Mouse (Mus musculus) frontal cortex, adult (tissue): ENCODE data around the gene Prpmp5.
"Not testable (repeated sequence)": the region's sequence is repeated elsewhere in the genome, so short reads cannot be mapped to it uniquely, and the experiment has no call there.

Experiments
- ATAC-seq: cut with Nextera tagmentation; 2 replicates; pipeline ENCODE4 v1.9.2; 2017; ENCODE audit warnings: mild to moderate bottlenecking, moderate library complexity, mixed read lengths; ENCODE audit not compliant: low TSS enrichment

Gene Prpmp5

DNA sequence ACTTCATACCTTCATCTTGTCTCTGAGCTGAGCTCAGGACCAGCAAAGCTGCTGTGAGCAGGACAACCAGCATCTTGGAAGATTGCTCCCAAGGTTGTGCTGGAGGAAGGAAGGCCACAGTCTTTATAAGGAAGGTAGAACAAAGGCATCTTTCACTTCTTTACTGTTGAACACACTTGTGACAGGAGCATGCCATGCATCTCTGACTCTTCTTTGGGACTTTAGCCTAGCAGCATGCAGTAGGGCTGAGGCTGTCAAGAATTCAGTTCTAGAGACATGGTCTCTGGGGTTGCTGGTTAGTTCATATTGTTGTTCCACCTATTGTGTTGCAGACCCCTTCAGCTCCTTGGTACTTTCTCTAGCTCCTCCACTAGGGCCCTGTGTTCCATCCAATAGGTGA, at the start of gene Prpmp5:
Gene Prpmp5, minus strand, starts transcription at position 101 of the 400 bp plus-strand sequence.
- ATAC-seq, result not testable (repeated sequence)

DNA sequence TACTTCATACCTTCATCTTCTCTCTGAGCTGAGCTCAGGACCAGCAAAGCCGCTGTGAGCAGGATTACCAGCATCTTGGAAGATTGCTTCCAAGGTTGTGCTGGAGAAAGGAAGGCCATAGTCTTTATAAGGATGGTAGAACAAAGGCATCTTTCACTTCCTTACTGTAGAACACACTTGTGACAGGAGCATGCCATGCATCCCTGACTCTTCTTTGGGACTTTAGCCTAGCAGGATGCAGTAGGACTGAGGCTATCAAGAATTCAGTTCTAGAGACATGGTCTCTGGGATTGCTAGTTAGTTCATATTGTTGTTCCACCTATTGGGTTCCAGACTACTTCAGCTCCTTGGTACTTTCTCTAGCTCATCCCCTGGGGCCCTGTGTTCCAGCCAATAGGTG, 49.5 kb upstream of the Prpmp5 start, which contains the start of gene Gm8882:
Gene Gm8882, minus strand, starts transcription at position 101 of the 400 bp plus-strand sequence.
- ATAC-seq, result not testable (repeated sequence)
